In the genomic region with DNA sequence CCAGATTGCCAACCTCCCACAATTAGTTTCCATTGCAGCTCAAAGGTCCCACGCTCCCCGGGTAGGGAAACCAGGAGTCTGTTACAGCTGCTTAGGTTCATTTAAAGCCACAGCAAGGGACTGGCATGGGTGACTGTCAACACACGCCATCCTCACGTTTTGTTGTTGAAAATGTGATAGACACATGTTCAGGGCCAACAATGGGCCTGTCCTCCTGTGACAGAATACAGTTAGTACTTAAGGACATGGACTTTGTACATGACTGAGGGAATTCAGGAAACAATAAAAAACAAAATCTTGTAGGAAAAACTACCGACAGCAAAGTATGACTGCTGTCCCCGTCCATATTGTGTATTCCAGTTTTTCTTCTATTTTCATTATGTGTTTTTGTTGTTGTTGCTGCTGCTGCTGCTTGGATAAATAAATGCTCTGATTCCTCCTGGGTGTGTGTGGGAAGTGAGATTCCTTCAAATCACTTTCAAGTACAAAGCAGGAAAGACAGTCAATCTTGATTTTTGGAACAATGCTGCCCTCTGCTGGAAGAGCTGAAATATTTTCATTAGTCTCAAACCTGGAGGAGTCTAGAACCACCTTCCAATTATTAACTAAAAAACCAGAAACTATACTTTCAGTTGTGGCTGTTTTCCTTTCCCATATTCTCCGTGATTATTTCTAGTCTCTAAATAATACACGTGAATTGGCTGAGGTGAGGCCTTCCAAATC, we compare ENCODE assay signal across 9 mouse cellular contexts. TPM values are rescaled to one million over a fixed set of nuclear protein-coding genes. Genes with fewer than 3 reads are reported as not detected.
DNase-seq lines count a peak whose midpoint lies in the region; ATAC-seq and TF ChIP-seq lines count a peak whose summit lies in the region.
"Had no signal": no experiment of that assay in that cellular context is flagged by ENCODE, and none has a peak within 500 bp of the region (broad histone marks: within the 10 kb centered on the region; RNA-seq: fewer than 3 reads in every experiment).

No protein-coding gene starts in this region.

- H3K36me3 ChIP-seq in heart, adult 2 months (ENCODE audit: control insufficient read depth, insufficient read depth, low read length), result no peaks in the 10 kb centered on the region
- H3K36me3 ChIP-seq in heart, embryonic 12.5 days, result no peaks in the 10 kb centered on the region
- H3K36me3 ChIP-seq: limb, embryonic 15.5 days had no signal

- no peak for DNase-seq in heart, adult 2 months
- peak; percentile 32 for DNase-seq in MEL-GATA-1-ER (ENCODE audit: extremely low read depth, low read depth)
- DNase-seq in cerebellum, postnatal 25 days, result peak; percentile 45 to 75
- peak; percentile 25 to 44 for DNase-seq in heart, adult 9 months (ENCODE audit: low spot score in 2 of 2)
- DNase-seq in kidney, postnatal 10 days, result peak; percentile 58
- peak; percentile 62 for DNase-seq in lung, postnatal 36 days
- peak; percentile 44 to 48 for DNase-seq in spleen, postnatal 36 days (ENCODE audit: low spot score in 2 of 2)

- no peaks in the 10 kb centered on the region; the same call in 1 of the 2 replicates for H3K79me2 ChIP-seq in heart, adult 2 months (replicated peaks; ENCODE audit: control insufficient read depth, insufficient read depth, low read length)

- H3K27me3 ChIP-seq in heart, adult 2 months (ENCODE audit: control insufficient read depth, insufficient read depth, low read length), result no peaks in the 10 kb centered on the region
- H3K27me3 ChIP-seq in heart, embryonic 12.5 days (replicated peaks), result no peaks in the 10 kb centered on the region
- H3K27me3 ChIP-seq: limb, embryonic 15.5 days had no signal

- H3K9me3 ChIP-seq in heart, embryonic 12.5 days (replicated peaks), result no peaks in the 10 kb centered on the region
- H3K9me3 ChIP-seq: limb, embryonic 15.5 days had no signal

- 42% methylated on average over 8 of the region's 8 CpGs for WGBS in heart, adult 2 months
- 56% methylated on average over 8 of the region's 8 CpGs for WGBS in heart, embryonic 12.5 days

- no peaks in the 10 kb centered on the region for H3K4me1 ChIP-seq in heart, adult 2 months (ENCODE audit: control insufficient read depth, insufficient read depth, low read length)
- peaks cover 4% of the 10 kb centered on the region for H3K4me1 ChIP-seq in heart, embryonic 12.5 days (replicated peaks)
- H3K4me1 ChIP-seq: limb, embryonic 15.5 days had no signal

- no peak overlapping the region for H3K9ac ChIP-seq in heart, adult 2 months (ENCODE audit: low read depth, low read length)
- no peak overlapping the region for H3K9ac ChIP-seq in heart, embryonic 12.5 days
- H3K9ac ChIP-seq: limb, embryonic 15.5 days had no signal

- no peak for ATAC-seq in heart, embryonic 12.5 days (ENCODE audit: insufficient number of reproducible peaks, low FRiP score)

- TF ChIP-seq POLR2A in heart, adult 2 months (IDR thresholded peaks at IDR 0.05; ENCODE audit: insufficient read depth, low read depth, low read length), result no peak

- no peak overlapping the region for H3K4me2 ChIP-seq in heart, embryonic 12.5 days
- H3K4me2 ChIP-seq: limb, embryonic 15.5 days had no signal

- peak; percentile 84 for TF ChIP-seq CTCF in heart, adult 2 months (IDR thresholded peaks at IDR 0.05)

- peak overlapping the region; percentile 5; the same call in 1 of the 2 replicates for H3K27ac ChIP-seq in heart, adult 2 months
- no peak overlapping the region for H3K27ac ChIP-seq in heart, embryonic 12.5 days (ENCODE audit: poor library complexity, severe bottlenecking)
- H3K27ac ChIP-seq: limb, embryonic 15.5 days had no signal

- intact Hi-C loops in heart, adult 2 months (cut with DNase I), result loop anchor here (1.0 to 5.0 kb wide), 7 partner anchors 26 to 971 kb away; a partner anchor contains a TSS

- H3K4me3 ChIP-seq in heart, adult 2 months, result no peak overlapping the region
- no peak overlapping the region for H3K4me3 ChIP-seq in heart, embryonic 12.5 days
- H3K4me3 ChIP-seq: limb, embryonic 15.5 days had no signal

- no peak for TF ChIP-seq EP300 in heart, adult 2 months (IDR thresholded peaks at IDR 0.05; ENCODE audit: insufficient read depth, low read depth, low read length)

RNA-seq across cellular contexts. Expression of a gene that starts 5.6 kb away (rescaled TPM):
- total RNA-seq in heart, adult 2 months (2021), result 10 to 100 TPM; 23.3 to 28.8 TPM
- polyA plus RNA-seq in heart, adult 2 months (2012; rRNA removed), result 12.4 and 14.1 TPM in 2 replicates
- polyA plus RNA-seq in heart, embryonic 12.5 days (2016; fragmentation: Nextera tagmentation; extraction: Ambion mirVana), result 62.3 and 64.0 TPM in 2 replicates

RNA-seq across cellular contexts. Expression of a gene that starts 5.7 kb away (rescaled TPM):
- total RNA-seq in heart, adult 2 months (2021), result 1 to 10 TPM; 4.8 to 5.9 TPM
- 4.7 and 7.3 TPM in 2 replicates for polyA plus RNA-seq in heart, adult 2 months (2012; rRNA removed)
- polyA plus RNA-seq in heart, embryonic 12.5 days (2016; fragmentation: Nextera tagmentation; extraction: Ambion mirVana), result 10.2 and 12.5 TPM in 2 replicates

Comparison
In these comparisons a context has a peak if more than half of its experiments do, and no peak if none do; other contexts are left out.
1. DNase-seq: peak in MEL-GATA-1-ER (single experiment), cerebellum, postnatal 25 days (2 of 2), heart, adult 9 months (2 of 2), kidney, postnatal 10 days (single experiment), lung, postnatal 36 days (single experiment) and spleen, postnatal 36 days (2 of 2); none in heart, adult 2 months (0 of 2).